ENCODE assay signal across 8 mouse cellular contexts in the genomic region with DNA sequence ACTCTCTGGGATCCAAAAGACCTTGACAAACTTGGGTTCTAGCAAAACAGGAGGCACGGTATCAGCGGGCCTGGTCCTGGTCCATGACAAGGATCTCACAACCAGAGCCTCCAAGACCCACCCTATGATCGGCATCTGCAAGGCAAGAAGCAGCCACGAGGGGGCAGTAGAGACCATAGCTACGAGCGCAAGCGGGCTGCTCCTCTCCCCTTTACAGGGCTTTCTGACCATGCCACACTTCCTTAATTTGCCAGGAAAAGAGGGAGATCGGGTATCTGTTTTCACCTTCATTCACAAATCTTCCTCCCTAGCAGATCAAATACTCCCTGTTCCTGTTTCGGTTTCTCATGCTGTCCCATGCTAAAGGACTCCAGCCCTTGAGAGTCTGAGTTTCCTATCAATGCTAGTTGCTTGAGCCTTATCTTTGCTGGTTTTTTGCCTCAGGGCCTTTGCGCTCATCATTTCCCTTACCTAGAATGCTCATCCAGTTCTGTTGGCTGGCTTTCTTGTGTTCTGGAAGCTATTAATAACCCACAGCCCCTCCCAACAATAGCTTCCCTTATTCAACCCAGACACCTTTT. TPM values are rescaled to one million over a fixed set of nuclear protein-coding genes. Genes with fewer than 3 reads are reported as not detected.
A peak's percentile ranks its signal among the peaks of the same experiment; 100 is the strongest.
DNase-seq lines count a peak whose midpoint lies in the region; ATAC-seq lines count a peak whose summit lies in the region.

No protein-coding gene starts in this region.

- peak; percentile 97 to 98 for DNase-seq in adrenal gland, adult 18-20 months (ENCODE audit: low spot score in 2 of 2)
- DNase-seq in embryo, embryonic 11 days = peak; percentile 91
- peak; percentile 91 for DNase-seq in gastrocnemius, postnatal 14 days
- peak; percentile 93 for DNase-seq in induced T-regulatory cell, adult 2 months (ENCODE audit: low read depth)
- peak; percentile 62 to 97 for DNase-seq in left cerebral cortex, adult 8-10 months (ENCODE audit: low spot score in 2 of 2)
- peak; percentile 91 to 96 for DNase-seq in right cerebral cortex, adult 2 months (ENCODE audit: low spot score in 2 of 2)
- DNase-seq in urinary bladder, postnatal 10 days (ENCODE audit: low spot score) = peak; percentile 80

- ATAC-seq in megakaryocyte progenitor cell, adult 5-6 weeks (replicated peaks; ENCODE audit: poor library complexity) = peak; percentile 87

- intact Hi-C loops in gastrocnemius, postnatal 14 days (cut with DNase I; ENCODE audit: low total_unique reads) = loop anchor here (2.0 to 5.0 kb wide), 2 partner anchors 43 to 75 kb away; a partner anchor contains a TSS

RNA-seq across cellular contexts. Expression of a gene that starts 6.9 kb away (rescaled TPM):
- 1 to 10 TPM; 5.1 to 6.3 TPM for total RNA-seq in adrenal gland, adult 18-20 months (2021)
- 10 to 100 TPM; 27.6 to 35.2 TPM for total RNA-seq in gastrocnemius, postnatal 14 days (2021)
- total RNA-seq in left cerebral cortex, adult 8-10 months (2022) = 1 to 10 TPM; 5.1 to 5.9 (median 5.3) TPM
- not detected in 2 replicates for total RNA-seq in megakaryocyte progenitor cell, adult 5-6 weeks (2015)
- total RNA-seq in megakaryocyte progenitor cell, adult 5-6 weeks (2017) = not detected in 2 replicates

RNA-seq across cellular contexts. Expression of a gene that starts 14.7 kb away (rescaled TPM):
- total RNA-seq in adrenal gland, adult 18-20 months (2021) = 10 to 100 TPM; 38.0 to 41.1 TPM
- 10 to 100 TPM; 33.5 to 42.7 TPM for total RNA-seq in gastrocnemius, postnatal 14 days (2021)
- total RNA-seq in left cerebral cortex, adult 8-10 months (2022) = 10 to 100 TPM; 11.3 to 15.5 (median 15.3) TPM
- 68.0 and 93.4 TPM in 2 replicates for total RNA-seq in megakaryocyte progenitor cell, adult 5-6 weeks (2015)
- 31.5 and 72.4 TPM in 2 replicates for total RNA-seq in megakaryocyte progenitor cell, adult 5-6 weeks (2017)

RNA-seq across cellular contexts. Expression of a gene that starts 21.5 kb away (rescaled TPM):
- total RNA-seq in adrenal gland, adult 18-20 months (2021) = 1 to 10 TPM; 1.4 to 1.7 TPM
- under 1 TPM; 0.23 to 0.49 TPM for total RNA-seq in gastrocnemius, postnatal 14 days (2021)
- total RNA-seq in left cerebral cortex, adult 8-10 months (2022) = 1 to 10 TPM; 1.0 to 1.7 (median 1.1) TPM
- total RNA-seq in megakaryocyte progenitor cell, adult 5-6 weeks (2015) = 1.4 and 1.7 TPM in 2 replicates
- total RNA-seq in megakaryocyte progenitor cell, adult 5-6 weeks (2017) = 0.58 TPM in 1 of 2 replicates, not detected in the other

RNA-seq across cellular contexts. Expression of a gene that starts 23.5 kb away (rescaled TPM):
- total RNA-seq in adrenal gland, adult 18-20 months (2021) = 10 to 100 TPM; 13.3 to 16.5 TPM
- 10 to 100 TPM; 12.0 TPM for total RNA-seq in gastrocnemius, postnatal 14 days (2021)
- 10 to 100 TPM in 3 of 4 experiments, 1 to 10 TPM in 1; 9.1 to 17.4 (median 13.3) TPM for total RNA-seq in left cerebral cortex, adult 8-10 months (2022)
- 9.3 and 15.4 TPM in 2 replicates for total RNA-seq in megakaryocyte progenitor cell, adult 5-6 weeks (2015)
- total RNA-seq in megakaryocyte progenitor cell, adult 5-6 weeks (2017) = 9.3 and 10.4 TPM in 2 replicates

RNA-seq across cellular contexts. Expression of a gene that starts 25.4 kb away (rescaled TPM):
- 10 to 100 TPM in 1 of 2 experiments, 1 to 10 TPM in 1; 9.2 to 15.7 TPM for total RNA-seq in adrenal gland, adult 18-20 months (2021)
- total RNA-seq in gastrocnemius, postnatal 14 days (2021) = 1 to 10 TPM; 2.6 to 2.7 TPM
- 1 to 10 TPM; 4.9 to 9.5 (median 6.8) TPM for total RNA-seq in left cerebral cortex, adult 8-10 months (2022)
- 0.44 and 0.54 TPM in 2 replicates for total RNA-seq in megakaryocyte progenitor cell, adult 5-6 weeks (2015)
- 0.54 and 1.1 TPM in 2 replicates for total RNA-seq in megakaryocyte progenitor cell, adult 5-6 weeks (2017)

Comparison
In these comparisons a context has a peak if more than half of its experiments do, and no peak if none do; other contexts are left out.
1. Peak in every context shown above with its lines: DNase-seq and ATAC-seq.
2. RNA of a gene that starts 6.9 kb away (total RNA-seq): 27.6 to 35.2 TPM in gastrocnemius, postnatal 14 days, 5.1 to 6.3 TPM in adrenal gland, adult 18-20 months and 5.1 to 5.9 TPM in left cerebral cortex, adult 8-10 months; not detected in megakaryocyte progenitor cell, adult 5-6 weeks; every median in the first group is over 4 times any median in the second.